Mouse (Mus musculus) cerebellum, postnatal 36 days (tissue): ENCODE measurements around the gene Bloc1s3.
"Not testable (repeated sequence)": the region's sequence is repeated elsewhere in the genome, so short reads cannot be mapped to it uniquely, and the experiment has no call there.

Experiments used
- DNase-seq, 2 experiments: peaks; one replicate each; pipeline ENCODE4 v3.0.0; 2021 to 2022; ENCODE audit warnings: mixed read lengths in 2 of 2

The Bloc1s3 gene

DNA sequence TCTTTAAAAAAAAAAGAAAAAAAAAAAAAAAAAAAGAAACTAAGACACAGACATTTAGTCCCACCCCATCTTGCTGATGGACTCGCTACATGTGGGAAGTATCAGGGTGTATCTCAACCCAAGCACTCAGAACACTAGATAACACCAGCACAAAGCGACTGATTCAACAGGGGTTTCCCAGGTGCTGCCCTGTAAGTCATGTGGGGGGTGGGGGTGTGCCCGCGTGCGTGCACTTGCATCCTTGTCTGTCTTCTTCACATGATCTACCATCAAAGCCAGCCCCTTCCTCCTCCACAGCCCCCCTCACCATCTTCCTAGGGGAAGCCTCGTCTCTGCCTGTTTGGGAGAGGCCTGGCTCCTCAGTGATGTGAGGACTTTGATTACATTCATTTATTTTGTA is 4.2 kb upstream of the Bloc1s3 start:
- DNase-seq: no peak

- DNase-seq: not testable (repeated sequence)
These were observed 3.8 kb upstream of the Bloc1s3 start for GRCm38 (mm10) chr7:19511934-19512333.

- DNase-seq: no peak
These were observed 1.6 kb upstream of the Bloc1s3 start for GRCm38 (mm10) chr7:19509786-19510185.

- no peak for DNase-seq
These were observed 879 bp upstream of the Bloc1s3 start for GRCm38 (mm10) chr7:19508924-19509568.

- DNase-seq: no peak
These were observed 570 bp downstream of the Bloc1s3 start for GRCm38 (mm10) chr7:19507612-19507981.

DNA sequence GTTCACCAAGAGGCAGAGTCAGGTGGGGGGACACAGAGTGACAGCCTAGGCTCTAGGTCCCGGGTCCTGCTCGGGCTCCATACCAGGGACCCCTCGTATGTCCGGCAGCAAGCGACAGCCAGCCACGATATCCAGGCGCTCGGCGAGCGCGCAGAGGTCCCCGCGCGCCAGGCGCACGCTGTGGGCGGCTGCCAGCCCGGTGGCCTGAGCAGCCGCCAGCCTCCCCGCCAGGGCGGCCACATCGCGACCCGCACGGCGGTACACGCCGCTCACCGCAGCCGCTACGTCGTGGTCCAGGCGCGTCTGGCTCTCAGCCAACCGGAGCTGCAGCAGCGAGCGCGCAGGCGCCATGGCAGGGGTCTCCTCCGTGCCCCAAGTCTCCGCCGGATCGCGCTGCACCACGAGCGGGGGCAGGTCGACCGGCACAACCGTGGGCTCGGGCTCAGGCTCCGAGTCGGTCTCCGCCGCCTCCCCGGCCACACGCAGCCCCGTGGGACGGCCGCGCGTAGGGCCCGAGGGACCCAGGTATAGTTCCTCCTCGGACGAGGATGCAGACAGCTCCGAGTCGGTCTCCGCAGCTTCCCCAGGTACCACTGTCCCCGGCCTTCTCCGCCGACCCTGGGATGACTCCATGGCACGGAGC is 1.1 kb downstream of the Bloc1s3 start:
- peak in 1 of 2 experiments; percentile 38 for DNase-seq

DNA sequence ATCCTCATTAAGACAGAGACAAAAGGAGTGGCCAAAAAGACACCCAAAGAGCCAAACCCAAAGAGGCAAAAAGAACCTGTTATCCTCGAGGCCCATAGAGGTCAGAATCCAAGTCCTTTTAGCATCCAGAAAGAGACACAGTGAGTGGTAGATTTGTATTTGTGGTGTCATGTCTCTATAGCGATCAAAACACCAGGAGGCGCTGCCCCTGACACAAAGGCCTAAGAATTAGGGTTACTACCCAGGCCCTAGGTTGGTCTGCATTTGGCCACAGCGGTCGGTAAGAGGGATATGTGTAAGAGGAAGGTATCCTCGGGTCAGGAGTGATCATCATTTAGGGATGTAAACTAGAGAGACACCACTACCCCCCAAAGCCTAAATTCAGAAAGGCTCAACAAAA is 1.8 kb downstream of the Bloc1s3 start:
- no peak for DNase-seq

DNA sequence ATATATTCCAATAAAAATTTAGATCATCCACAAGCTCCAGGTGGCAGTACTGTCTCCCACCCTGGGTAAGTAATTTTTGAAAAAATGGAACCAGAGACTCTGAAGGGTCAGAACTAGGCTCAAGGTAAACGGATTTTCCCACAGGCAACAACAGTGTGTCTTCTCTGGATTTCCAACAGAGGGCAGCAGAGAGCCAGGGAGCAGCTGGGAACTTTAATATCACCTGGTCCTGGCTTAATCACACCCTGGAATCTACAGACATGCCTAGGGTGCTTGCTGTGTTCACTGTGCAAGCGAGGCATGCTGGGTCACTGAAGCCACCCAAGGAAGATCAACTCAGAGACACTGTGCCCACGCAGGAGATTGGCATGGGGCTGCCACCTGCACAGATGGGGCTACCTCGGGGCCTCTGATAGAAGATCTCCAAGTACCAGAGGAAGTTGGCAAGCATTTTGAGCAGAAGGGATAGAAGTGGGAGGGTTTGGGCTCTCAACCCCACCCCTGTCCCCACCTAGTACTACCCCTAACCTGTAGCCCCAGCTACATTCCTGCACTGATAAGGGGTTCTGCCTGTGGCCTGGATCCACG is 4.6 kb downstream of the Bloc1s3 start:
- DNase-seq: peak; percentile 62 to 66

DNA sequence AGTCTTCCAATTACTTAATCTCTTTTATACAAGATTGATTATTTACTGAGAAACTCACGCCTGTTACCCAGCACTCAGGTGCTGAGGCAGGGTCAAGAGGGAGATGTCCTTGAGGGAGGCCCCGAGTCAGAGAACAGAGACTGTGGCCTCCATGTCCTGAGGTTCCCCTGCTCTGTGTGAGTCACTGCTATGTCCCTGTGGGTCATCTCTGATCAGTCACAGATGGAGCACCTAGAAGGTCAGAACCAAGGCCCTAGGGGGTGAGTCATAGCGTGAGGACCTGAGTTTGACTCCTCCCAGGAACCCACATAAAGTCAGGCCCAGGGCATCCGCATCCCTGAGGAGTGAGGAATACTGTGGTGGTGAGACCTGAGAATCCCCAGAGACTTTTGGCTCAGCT is 6.5 kb downstream of the Bloc1s3 start:
- no peak for DNase-seq

DNA sequence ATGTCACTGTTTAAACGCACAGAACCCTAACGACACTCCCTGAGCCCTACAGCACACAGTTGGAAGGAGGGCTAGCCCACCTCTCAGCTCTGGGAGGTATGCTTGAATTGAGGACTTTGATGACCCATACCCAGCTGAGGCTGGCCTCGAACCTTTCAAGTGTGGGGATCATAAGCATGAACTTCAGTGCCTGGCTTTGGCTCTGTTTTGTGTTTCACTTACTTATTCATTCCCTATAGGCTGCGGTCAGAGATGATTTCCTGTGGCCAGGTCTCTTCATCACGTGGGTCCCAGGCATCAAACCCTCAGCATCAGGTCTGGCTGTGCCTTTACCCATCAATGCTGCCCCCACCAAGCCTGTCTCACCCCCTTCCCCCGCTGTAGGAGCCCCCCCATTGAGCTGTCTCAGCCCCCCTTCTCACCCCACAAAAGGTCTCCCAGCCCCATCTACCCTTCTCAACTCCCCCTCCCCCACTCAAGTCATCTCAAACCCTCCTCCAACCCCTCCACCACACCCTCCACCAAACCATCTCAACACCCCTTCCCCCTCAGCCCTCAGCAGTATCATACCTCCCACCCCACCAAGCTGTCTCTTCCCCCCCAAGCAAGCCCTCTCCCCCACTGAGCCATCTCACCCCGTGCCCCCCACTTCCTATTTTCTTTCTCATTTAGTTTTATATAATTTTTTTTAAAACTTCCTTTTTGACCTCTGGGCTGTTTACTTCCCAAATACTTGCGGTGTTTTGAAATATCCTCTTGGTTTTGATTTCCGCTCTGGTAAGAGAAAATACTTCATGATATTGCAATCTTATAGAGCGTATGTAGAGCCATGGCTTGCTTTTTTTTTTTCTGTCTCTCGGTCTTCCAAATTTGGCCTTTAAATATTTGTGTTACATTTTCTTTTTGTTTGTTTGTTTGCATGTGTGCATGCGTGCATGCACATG is 7.5 kb downstream of the Bloc1s3 start:
- no peak for DNase-seq

GRCm38 (mm10) chr7:19498326-19498725 is 9.8 kb downstream of the Bloc1s3 start:
- DNase-seq: no peak

- DNase-seq: no peak
These were observed 12.0 kb downstream of the Bloc1s3 start for GRCm38 (mm10) chr7:19496214-19496555.

- no peak for DNase-seq
These were observed 12.5 kb downstream of the Bloc1s3 start for GRCm38 (mm10) chr7:19495521-19496213.

DNA sequence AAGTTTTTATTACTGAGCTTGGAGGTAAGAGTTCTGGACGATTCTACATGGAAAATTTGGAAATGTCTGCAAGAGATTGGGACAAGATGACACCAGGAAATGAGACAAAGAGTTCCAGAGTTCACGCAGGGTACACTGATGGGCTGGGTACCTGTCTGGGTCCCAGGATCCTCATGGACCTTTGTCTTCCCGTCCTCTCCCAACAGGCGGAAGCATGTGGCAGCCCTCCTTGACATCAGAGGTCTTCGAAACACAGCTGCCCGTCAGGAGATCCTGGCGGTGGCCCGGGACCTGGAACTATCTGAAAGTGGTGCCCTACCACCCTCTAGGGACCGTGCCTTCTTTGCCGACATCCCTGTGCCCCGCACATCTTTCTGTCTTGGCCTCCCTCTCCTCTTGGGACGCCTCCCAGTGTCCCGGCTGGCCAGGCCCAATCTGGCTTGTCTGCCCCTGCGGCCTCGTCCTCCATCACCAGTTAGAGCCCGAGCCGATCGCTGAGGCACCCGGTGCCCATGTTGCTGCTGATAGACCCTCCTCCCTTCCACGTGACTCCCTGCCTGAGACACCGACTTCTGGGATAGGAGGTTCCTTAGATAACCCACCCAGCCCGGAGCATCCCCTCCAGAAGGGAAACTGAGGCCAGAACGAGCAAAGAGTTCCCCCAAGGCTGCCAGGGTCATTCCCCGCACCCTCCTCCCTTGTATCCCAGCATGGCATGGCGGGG is 13.3 kb downstream of the Bloc1s3 start:
- DNase-seq: no peak

GRCm38 (mm10) chr7:19491731-19492130 is 16.4 kb downstream of the Bloc1s3 start:
- DNase-seq: no peak

DNA sequence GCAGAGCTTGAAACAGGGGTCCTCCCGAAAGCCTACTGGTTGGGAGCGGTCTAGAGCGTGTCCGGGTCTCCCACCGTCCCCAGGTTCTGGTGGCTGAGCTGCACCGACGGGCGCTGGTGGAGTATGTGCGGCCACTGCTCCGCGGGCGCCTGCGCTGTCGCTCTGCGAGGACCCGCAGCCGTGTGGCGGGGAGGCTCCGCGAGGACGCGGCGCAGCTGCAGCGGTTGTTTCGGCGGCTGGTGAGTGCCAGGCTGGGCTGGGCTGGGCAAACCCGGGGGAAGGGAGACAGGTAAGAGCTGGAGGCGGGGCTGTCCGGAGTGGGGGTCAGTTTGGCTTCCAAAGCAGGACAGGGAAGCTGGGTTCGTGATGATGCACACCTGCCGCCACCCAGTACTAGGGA is 18.6 kb downstream of the Bloc1s3 start:
- DNase-seq: no peak

- no peak for DNase-seq
These were observed 21.6 kb downstream of the Bloc1s3 start for GRCm38 (mm10) chr7:19486549-19486948.

GRCm38 (mm10) chr7:19485488-19485887 is 22.7 kb downstream of the Bloc1s3 start:
- DNase-seq: no peak

DNA sequence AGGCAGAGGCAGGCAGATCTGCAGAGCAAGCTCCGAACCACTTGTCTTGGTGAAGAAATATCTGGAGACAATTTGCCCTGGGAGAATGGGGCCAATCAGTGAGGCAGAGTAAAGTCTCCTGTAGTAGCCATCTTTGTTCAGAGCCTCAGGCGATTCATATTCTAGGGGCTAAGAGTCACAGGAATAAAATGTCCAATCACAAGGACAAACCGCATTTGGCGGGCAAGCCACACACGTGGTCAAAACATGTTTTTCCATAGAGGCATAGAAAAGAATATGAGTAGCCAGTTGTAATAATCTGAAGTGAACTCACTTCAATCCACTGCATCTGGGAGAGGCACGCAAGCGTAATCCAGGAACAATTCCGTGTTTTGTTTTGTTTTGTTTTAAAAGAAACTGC is 24.9 kb downstream of the Bloc1s3 start:
- no peak for DNase-seq

DNA sequence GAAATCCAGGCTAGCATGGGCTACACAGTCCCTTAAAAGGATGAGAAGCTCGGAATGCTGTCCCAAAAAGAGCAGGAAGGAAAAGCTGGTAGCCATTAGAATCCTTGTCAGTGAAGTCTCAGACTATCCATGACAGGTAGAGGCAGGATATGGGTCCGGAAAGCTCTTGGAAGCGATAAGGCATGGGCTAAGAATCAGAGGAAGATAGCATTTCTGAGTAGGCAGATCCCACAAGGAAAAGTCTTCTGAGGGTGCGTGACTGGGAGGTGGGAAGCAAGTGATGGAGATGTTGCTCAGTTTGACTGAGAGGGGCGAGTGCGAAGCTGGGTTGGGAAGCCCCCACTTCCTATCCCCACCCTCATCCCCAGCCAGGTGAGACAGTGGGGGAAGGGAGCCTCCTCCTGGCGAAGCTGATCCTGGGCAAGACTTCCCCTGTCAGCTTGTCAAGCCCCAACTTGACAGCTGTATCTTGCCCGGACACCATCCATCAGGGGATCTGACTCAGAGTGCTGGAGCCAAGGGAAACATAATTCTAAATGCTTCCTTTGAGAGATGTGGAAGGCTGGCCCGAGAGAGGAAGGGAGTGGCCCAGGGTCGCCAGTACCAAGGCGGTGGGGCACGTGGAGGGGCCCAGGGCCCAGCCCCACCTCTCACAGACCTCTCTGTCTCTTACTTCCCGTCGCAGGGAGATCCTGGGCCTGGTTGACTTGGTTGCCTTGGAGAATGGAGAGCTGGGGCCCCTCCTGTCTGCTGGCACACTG is 30.4 kb downstream of the Bloc1s3 start:
- DNase-seq: no peak

DNA sequence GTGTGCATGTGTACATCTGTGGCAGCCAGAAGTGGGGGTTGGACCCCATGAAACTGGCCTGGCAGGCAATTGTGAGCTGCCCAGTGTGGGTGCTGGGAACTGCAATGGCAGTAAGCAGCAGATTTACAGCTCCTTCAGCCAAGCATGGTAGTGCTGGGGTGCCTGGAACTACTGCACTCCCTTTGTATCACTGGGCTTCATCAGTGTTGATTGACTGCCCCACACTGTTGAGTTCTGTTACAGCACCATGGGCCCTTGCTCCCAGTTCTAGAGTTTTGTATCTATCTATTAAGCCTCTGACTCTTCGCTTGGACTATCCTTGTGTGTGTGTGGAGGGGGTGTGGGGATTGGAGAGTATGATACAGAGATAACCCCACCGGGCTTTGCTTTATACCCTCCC is 31.1 kb downstream of the Bloc1s3 start:
- DNase-seq: no peak
